Mouse (Mus musculus) liver, embryonic 14.5 days (tissue): ENCODE measurements around the gene Smc6.
A peak's percentile ranks its signal among the peaks of the same experiment; 100 is the strongest.

ENCODE experiments used
- CTCF ChIP-seq: IDR thresholded peaks from 2 replicates; pipeline ENCODE4 v1.5.1; 2016; ENCODE audit warnings: antibody characterized with exemption, low read depth, control low read depth
- EP300 ChIP-seq: IDR thresholded peaks from 2 replicates; pipeline ENCODE4 v1.6.1; 2016; ENCODE audit warnings: antibody characterized with exemption, low read depth

- TF ChIP-seq CTCF: peak; percentile 26; the same call in 1 of the 2 replicates
- TF ChIP-seq EP300: no peak
These were observed 20.7 kb downstream of the Smc6 start for GRCm38 (mm10) chr12:11286382-11286781.
